Mouse (Mus musculus) heart, adult 2 months (tissue): ENCODE measurements around the gene Gm37240. TPM values are rescaled to one million over a fixed set of nuclear protein-coding genes. Genes with fewer than 3 reads are reported as not detected.

Experiments
- DNase-seq, 2 experiments: peaks; one replicate each; pipeline ENCODE4 v3.0.0; 2021
- H3K27ac ChIP-seq: fragments of 200-600 bp; 2 replicates; pipeline ENCODE4 v1.8.1; 2022
- H3K27me3 ChIP-seq: fragments of 200-500 bp; 2 replicates; pipeline ENCODE4 v1.6.1; 2012; ENCODE audit warnings: mild to moderate bottlenecking, low read length, inconsistent platforms, mixed read lengths; ENCODE audit not compliant: control insufficient read depth, insufficient read depth
- H3K36me3 ChIP-seq: fragments of 200-500 bp; 2 replicates; pipeline ENCODE4 v1.6.1; 2012; ENCODE audit warnings: low read length, inconsistent platforms; ENCODE audit not compliant: control insufficient read depth, insufficient read depth
- H3K4me1 ChIP-seq: fragments of 200-500 bp; 2 replicates; pipeline ENCODE4 v1.6.1; 2011; ENCODE audit warnings: low read length; ENCODE audit not compliant: control insufficient read depth, insufficient read depth
- H3K4me3 ChIP-seq: fragments of 200-600 bp; 2 replicates; pipeline ENCODE4 v1.8.1; 2022
- H3K79me2 ChIP-seq: fragments of 200-500 bp; replicated peaks from 2 replicates; pipeline ENCODE4 v1.6.1; 2012; ENCODE audit warnings: mild to moderate bottlenecking, inconsistent platforms, low read length, moderate library complexity, mixed read lengths; ENCODE audit not compliant: control insufficient read depth, insufficient read depth
- H3K9ac ChIP-seq: fragments of 200-500 bp; 2 replicates; pipeline ENCODE4 v1.6.1; 2012; ENCODE audit warnings: low read depth, mild to moderate bottlenecking, control low read depth, inconsistent platforms, low read length, mixed read lengths
- CTCF ChIP-seq: fragments of 200-600 bp; IDR thresholded peaks from 2 replicates; pipeline ENCODE4 v1.8.1; 2022; ENCODE audit warnings: antibody characterized with exemption, mild to moderate bottlenecking, moderate library complexity
- EP300 ChIP-seq: fragments of 200-500 bp; IDR thresholded peaks from 2 replicates; pipeline ENCODE4 v1.6.1; 2011; ENCODE audit warnings: low read depth, low read length, control low read depth; ENCODE audit not compliant: insufficient read depth
- POLR2A ChIP-seq: fragments of 200-500 bp; IDR thresholded peaks from 2 replicates; pipeline ENCODE4 v1.6.1; 2011; ENCODE audit warnings: mild to moderate bottlenecking, low read depth, low read length, control low read depth; ENCODE audit not compliant: insufficient read depth
- WGBS: fragments of 180-500 bp; shearing (Covaris S2); methylation state at CpG from one replicate; pipeline ENCODE4 v1.1.7; 2018; 5-methylcytosine and 5-hydroxymethylcytosine counted together
- intact Hi-C: fragments of 180-260 bp; cut with DNase I; formaldehyde crosslinking; loops from one replicate; pipeline ENCODE4 v1.15.1; 2025
- polyA plus RNA-seq: library from polyadenylated mRNA; depleted of rRNA; stranded (reverse); fragments of >200 nt; gene quantifications from 2 replicates; pipeline ENCODE4 v1.2.3, GENCODE M21; 2012
- total RNA-seq, 2 experiments: library from RNA; stranded (reverse); gene quantifications; 2 replicates each; pipeline ENCODE4 v1.2.3; 2021

Gm37240 gene
- total and polyA plus RNA-seq, 3 experiments: 25.0 to 45.3 (median 36.6) TPM

DNA sequence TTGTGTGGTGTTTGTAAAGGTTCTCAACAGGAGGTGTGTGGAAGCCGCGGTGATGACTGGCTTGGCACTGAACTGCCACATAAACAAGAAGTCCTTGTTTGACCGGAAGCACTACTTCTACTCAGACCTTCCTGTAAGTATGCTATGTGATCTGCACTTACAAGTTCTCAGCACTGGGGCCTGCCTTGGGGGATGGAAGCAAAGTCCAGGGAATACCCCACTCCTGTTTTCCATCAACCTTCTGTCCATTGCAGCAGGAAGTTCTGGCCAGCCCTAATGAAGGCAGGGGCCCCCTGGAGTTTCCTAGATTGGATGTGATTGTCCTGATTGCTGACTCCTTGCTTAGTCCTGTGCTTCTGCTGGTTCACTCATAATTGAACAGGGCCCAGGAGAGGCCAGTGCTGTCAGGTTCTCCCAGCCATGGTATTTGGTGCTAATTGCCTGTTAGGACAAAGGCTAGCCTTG is 285.4 kb downstream of the Gm37240 start:
- 27% methylated on average over 3 of the region's 3 CpGs for WGBS
- H3K36me3 ChIP-seq: no peaks in the 10 kb centered on the region
- H3K27ac ChIP-seq: no peak overlapping the region
- no peak for DNase-seq
- intact Hi-C loops: no loop called here
- no peaks in the 10 kb centered on the region; the same call in 1 of the 2 replicates for H3K4me1 ChIP-seq
- no peak overlapping the region for H3K9ac ChIP-seq
- no peaks in the 10 kb centered on the region for H3K79me2 ChIP-seq
- H3K27me3 ChIP-seq: no peaks in the 10 kb centered on the region
- no peak overlapping the region for H3K4me3 ChIP-seq
- no peak for TF ChIP-seq CTCF
- no peak for TF ChIP-seq EP300
- no peak for TF ChIP-seq POLR2A

DNA sequence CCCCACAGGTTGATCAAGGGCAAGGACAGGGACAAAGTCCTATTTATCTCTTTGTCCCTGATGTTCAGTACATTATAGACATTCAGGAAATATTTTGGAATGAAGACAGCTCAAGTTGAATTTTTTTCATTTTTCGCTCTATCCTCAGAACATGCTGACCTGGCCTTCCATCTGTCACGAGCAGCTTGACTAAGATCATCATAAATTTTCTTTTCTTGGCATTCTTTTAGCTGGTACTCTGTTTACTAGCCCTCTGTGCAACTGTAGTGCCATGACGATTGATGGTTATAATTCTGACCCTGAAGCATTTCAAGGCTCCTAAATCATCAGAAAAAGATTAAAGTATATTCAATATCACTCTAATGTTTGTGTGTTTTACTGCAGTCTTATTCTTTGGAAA is 287.8 kb downstream of the Gm37240 start:
- Histone ChIP-seq H3K79me2 (no peaks in the 10 kb centered on the region), H3K27ac (no peak overlapping the region), H3K4me3 (no peak overlapping the region), H3K4me1 (no peaks in the 10 kb centered on the region; the same call in 1 of the 2 replicates), H3K36me3 (no peaks in the 10 kb centered on the region), H3K27me3 (no peaks in the 10 kb centered on the region), H3K9ac (no peak overlapping the region)
- TF ChIP-seq EP300 (no peak), CTCF (no peak), POLR2A (no peak)
- WGBS: 85% methylated on average over 3 of the region's 3 CpGs
- intact Hi-C loops: no loop called here
- no peak for DNase-seq

DNA sequence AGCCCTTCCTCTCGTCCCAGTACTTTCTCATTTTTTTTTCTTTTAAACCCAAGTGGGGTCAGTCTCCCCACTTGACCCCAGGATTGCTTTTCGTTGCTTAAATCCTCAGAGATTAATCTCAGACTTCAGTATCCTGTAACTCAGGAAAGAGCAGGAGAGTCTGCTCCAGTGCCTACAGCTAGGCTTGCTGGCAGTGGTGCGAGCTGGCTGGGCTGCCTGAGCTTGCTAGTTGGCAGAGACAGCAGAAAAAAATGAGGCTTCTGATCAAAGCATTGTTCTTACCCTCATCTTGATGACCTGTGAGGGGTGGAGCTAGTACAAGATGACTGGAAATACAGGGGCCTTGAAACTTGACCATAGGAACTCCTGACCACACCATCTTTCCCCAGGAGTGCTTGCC is 292.9 kb downstream of the Gm37240 start:
- 59% methylated on average over 3 of the region's 3 CpGs for WGBS
- no peak overlapping the region for H3K9ac ChIP-seq
- no peaks in the 10 kb centered on the region for H3K27me3 ChIP-seq
- H3K79me2 ChIP-seq: no peaks in the 10 kb centered on the region; the same call in 1 of the 2 replicates
- H3K27ac ChIP-seq: no peak overlapping the region
- no peak for DNase-seq
- peaks cover 8% of the 10 kb centered on the region for H3K4me1 ChIP-seq
- H3K36me3 ChIP-seq: no peaks in the 10 kb centered on the region; the same call in 1 of the 2 replicates
- no peak overlapping the region for H3K4me3 ChIP-seq
- intact Hi-C loops: no loop called here
- TF ChIP-seq EP300 (no peak), CTCF (no peak)

DNA sequence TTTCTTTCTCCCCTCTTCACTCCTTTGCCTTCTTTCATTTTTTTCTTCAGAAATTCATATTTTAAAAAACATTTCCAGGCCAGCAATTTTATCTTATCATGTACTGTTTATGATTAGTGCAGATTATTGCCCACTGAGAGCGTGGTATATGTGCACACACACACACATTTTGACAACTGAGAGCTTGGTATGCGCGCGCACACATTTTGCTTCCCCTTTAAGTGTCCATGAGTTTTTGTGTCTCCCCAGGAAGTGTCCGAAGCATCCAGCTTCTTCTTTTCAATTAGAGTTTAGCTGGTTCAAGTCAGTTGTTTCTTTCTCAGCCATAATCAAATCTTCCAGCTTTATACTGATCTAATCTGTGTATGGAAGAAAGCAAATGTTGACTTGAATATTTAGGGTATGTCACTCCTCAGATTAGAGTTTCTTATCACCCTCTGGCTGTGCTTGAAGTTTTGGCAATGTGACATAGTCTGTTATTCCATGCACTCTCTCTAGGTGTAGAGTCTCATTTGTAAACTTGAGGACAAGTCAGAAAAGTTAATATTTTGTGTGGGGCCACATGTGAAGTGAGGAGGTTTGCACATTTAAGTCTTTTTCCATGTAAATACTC is 294.6 kb downstream of the Gm37240 start:
- TF ChIP-seq EP300: no peak
- no peak for TF ChIP-seq POLR2A
- TF ChIP-seq CTCF: no peak
- Histone ChIP-seq H3K27me3 (no peaks in the 10 kb centered on the region), H3K27ac (peak overlapping the region; percentile 18; the same call in 1 of the 2 replicates), H3K4me3 (no peak overlapping the region), H3K4me1 (peaks cover 8% of the 10 kb centered on the region), H3K79me2 (no peaks in the 10 kb centered on the region; the same call in 1 of the 2 replicates), H3K9ac (no peak overlapping the region), H3K36me3 (no peaks in the 10 kb centered on the region; the same call in 1 of the 2 replicates)
- WGBS: 76% methylated on average over 5 of the region's 5 CpGs
- intact Hi-C loops: no loop called here
- no peak for DNase-seq

DNA sequence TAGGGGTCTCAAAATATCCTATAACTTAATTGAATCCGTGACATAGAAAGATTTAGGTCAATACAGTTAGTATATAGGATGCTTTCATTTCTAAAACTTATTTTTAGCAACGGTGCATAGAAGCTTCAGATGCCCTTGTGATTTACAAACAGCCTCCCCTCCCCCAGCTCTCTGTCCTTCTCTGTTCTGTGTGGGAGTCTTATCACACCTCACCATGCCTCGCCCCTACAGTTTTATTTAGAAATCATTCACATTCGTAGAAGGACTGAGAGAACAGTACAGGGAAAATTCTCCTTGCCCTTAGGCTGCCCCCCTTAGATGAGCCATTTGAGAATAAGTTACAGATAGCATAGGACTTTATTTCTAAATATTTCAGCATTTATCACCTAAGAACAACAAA is 295.3 kb downstream of the Gm37240 start:
- no peak overlapping the region for H3K4me3 ChIP-seq
- peaks cover 8% of the 10 kb centered on the region for H3K4me1 ChIP-seq
- H3K9ac ChIP-seq: no peak overlapping the region
- H3K36me3 ChIP-seq: no peaks in the 10 kb centered on the region; the same call in 1 of the 2 replicates
- no peak for DNase-seq
- 37% methylated on average over 4 of the region's 4 CpGs for WGBS
- intact Hi-C loops: no loop called here
- H3K27ac ChIP-seq: peak overlapping the region; percentile 27; the same call in 1 of the 2 replicates
- no peaks in the 10 kb centered on the region; the same call in 1 of the 2 replicates for H3K79me2 ChIP-seq
- no peak for TF ChIP-seq POLR2A
- no peak for TF ChIP-seq EP300
- no peak for TF ChIP-seq CTCF
- H3K27me3 ChIP-seq: no peaks in the 10 kb centered on the region

DNA sequence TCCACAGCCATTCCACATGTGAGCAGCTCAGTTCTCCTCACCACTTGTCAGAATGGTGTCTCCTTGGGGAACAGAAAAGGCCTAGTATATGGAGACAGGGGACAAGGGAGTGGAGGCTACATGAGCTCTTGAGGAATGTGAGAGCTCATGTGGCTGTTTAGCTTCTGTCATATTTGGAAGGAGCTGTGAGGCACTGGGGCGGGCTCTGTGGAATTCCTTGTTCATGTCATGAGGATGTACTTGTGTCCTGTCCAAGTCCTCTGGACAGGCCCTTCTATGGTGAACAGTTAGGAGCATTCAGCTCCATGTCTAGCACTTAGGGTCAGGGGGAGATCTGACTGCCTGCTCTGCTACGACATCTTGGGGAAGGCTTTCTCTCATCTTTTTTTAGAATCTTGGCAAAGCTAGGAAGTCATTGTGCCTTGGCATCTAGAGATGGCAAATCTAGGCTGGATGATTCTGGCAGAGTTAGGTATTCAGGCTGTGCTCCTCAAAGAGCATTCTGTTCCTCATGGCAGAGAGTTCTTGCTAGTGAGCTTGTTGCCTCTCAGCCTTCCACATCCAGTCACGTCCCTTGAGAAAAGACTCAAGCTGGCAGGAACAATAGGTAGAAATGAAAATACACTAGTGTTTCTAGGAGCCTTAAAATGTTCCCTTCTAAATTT is 297.1 kb downstream of the Gm37240 start:
- Histone ChIP-seq H3K36me3 (no peaks in the 10 kb centered on the region; the same call in 1 of the 2 replicates), H3K27me3 (no peaks in the 10 kb centered on the region), H3K79me2 (no peaks in the 10 kb centered on the region; the same call in 1 of the 2 replicates), H3K4me3 (no peak overlapping the region), H3K27ac (peak overlapping the region; percentile 51), H3K9ac (no peak overlapping the region), H3K4me1 (peaks cover 8% of the 10 kb centered on the region)
- 61% methylated on average over 3 of the region's 3 CpGs for WGBS
- peak in 1 of 2 experiments; percentile 13 for DNase-seq
- intact Hi-C loops: no loop called here
- TF ChIP-seq POLR2A (no peak), CTCF (no peak), EP300 (0 out of 2 replicates have a peak, but pooled peaks have one; percentile 49)
